31 mouse cellular contexts compared by ENCODE assay signal in genomic region chr15:30060505-30061342, GRCm38 (mm10).
"Had no signal": no experiment of that assay in that cellular context is flagged by ENCODE, and none has a peak within 500 bp of the region (broad histone marks: within the 10 kb centered on the region; RNA-seq: fewer than 3 reads in every experiment).

No protein-coding gene starts in this region.

- H3K4me2 ChIP-seq: limb, embryonic 12.5 days; limb, embryonic 13.5 days; limb, embryonic 15.5 days; liver, embryonic 12.5 days; liver, embryonic 13.5 days; liver, embryonic 15.5 days; lung, embryonic 14.5 days; lung, embryonic 15.5 days; midbrain, embryonic 11.5 days; midbrain, embryonic 12.5 days; midbrain, embryonic 13.5 days; midbrain, embryonic 15.5 days; neural tube, embryonic 12.5 days had no signal

- H3K36me3 ChIP-seq: limb, embryonic 10.5 days; limb, embryonic 12.5 days; limb, embryonic 13.5 days; limb, embryonic 15.5 days; liver, embryonic 12.5 days; liver, embryonic 13.5 days; liver, embryonic 15.5 days; lung, embryonic 15.5 days; midbrain, embryonic 10.5 days; midbrain, embryonic 12.5 days; midbrain, embryonic 13.5 days; midbrain, embryonic 15.5 days; neural tube, embryonic 12.5 days had no signal

- H3K4me3 ChIP-seq: limb, embryonic 10.5 days; limb, embryonic 12.5 days; limb, embryonic 13.5 days; limb, embryonic 15.5 days; liver, embryonic 12.5 days; liver, embryonic 13.5 days; liver, embryonic 15.5 days; lung, embryonic 15.5 days; megakaryocyte, embryonic 14.5 days; midbrain, embryonic 10.5 days; midbrain, embryonic 12.5 days; midbrain, embryonic 13.5 days; midbrain, embryonic 15.5 days; myocyte; neural tube, embryonic 12.5 days had no signal

- DNase-seq: left cerebral cortex, postnatal 4 days; liver; liver, embryonic 13.5 days; liver, postnatal 0 days; lung, adult 18-20 months; lung, adult 2 months; lung, postnatal 10 days; lung, postnatal 14 days; lung, postnatal 36 days; lung, postnatal 4 days; midbrain, embryonic 14.5 days had no signal

- ATAC-seq: liver, embryonic 12.5 days; liver, postnatal 0 days; lung, postnatal 0 days; midbrain, embryonic 13.5 days; midbrain, embryonic 15.5 days; midbrain, embryonic 16.5 days had no signal

- H3K4me1 ChIP-seq: limb, embryonic 10.5 days; limb, embryonic 12.5 days; limb, embryonic 13.5 days; limb, embryonic 15.5 days; liver, embryonic 12.5 days; liver, embryonic 13.5 days; liver, embryonic 15.5 days; lung, embryonic 15.5 days; megakaryocyte, embryonic 14.5 days; midbrain, embryonic 10.5 days; midbrain, embryonic 12.5 days; midbrain, embryonic 13.5 days; midbrain, embryonic 15.5 days; neural tube, embryonic 12.5 days had no signal

- H3K27me3 ChIP-seq: limb, embryonic 12.5 days; limb, embryonic 13.5 days; limb, embryonic 15.5 days; liver, embryonic 12.5 days; liver, embryonic 13.5 days; liver, embryonic 15.5 days; lung, embryonic 15.5 days; megakaryocyte, embryonic 14.5 days; midbrain, embryonic 12.5 days; midbrain, embryonic 13.5 days; midbrain, embryonic 15.5 days; neural tube, embryonic 12.5 days had no signal

- H3K27ac ChIP-seq: limb, embryonic 10.5 days; limb, embryonic 12.5 days; limb, embryonic 13.5 days; limb, embryonic 15.5 days; liver, embryonic 12.5 days; liver, embryonic 13.5 days; liver, embryonic 14.5 days; liver, embryonic 15.5 days; lung, embryonic 15.5 days; macrophage; midbrain, embryonic 10.5 days; midbrain, embryonic 12.5 days; midbrain, embryonic 13.5 days; midbrain, embryonic 15.5 days; neural tube, embryonic 12.5 days had no signal

- H3K9ac ChIP-seq: limb, embryonic 12.5 days; limb, embryonic 13.5 days; limb, embryonic 15.5 days; liver, embryonic 12.5 days; liver, embryonic 13.5 days; liver, embryonic 14.5 days; liver, embryonic 15.5 days; liver, postnatal 0 days; lung, embryonic 14.5 days; lung, embryonic 15.5 days; midbrain, embryonic 12.5 days; midbrain, embryonic 13.5 days; midbrain, embryonic 15.5 days; neural tube, embryonic 12.5 days had no signal

- H3K9me3 ChIP-seq: limb, embryonic 10.5 days; limb, embryonic 12.5 days; limb, embryonic 13.5 days; limb, embryonic 15.5 days; liver, embryonic 12.5 days; liver, embryonic 13.5 days; liver, embryonic 15.5 days; lung, embryonic 15.5 days; midbrain, embryonic 10.5 days; midbrain, embryonic 12.5 days; midbrain, embryonic 13.5 days; midbrain, embryonic 15.5 days; neural tube, embryonic 12.5 days had no signal
